Comparison of ENCODE assay signal across 9 mouse cellular contexts in the genomic region with DNA sequence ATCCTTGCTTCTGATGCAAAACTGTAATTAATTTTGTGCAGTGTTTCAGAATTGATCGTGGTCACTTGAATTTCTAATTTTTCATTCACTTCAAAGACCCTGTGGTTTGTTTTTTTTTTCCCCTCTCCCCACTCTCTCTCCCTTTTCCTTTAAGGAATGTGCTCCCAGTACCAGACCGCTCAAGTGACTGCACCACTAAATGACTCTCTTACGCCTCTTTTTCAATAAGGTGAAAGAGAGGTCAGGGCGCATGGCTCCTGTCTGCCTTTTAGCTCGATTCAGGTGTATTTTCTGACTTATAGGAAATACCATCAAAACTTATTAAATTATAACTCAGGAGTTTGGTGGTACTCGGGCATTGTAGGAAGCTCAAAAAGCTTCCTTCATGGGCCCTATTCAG.
DNase-seq lines count a peak whose midpoint lies in the region; ATAC-seq and TF ChIP-seq lines count a peak whose summit lies in the region.
"Had no signal": no experiment of that assay in that cellular context is flagged by ENCODE, and none has a peak within 500 bp of the region (broad histone marks: within the 10 kb centered on the region; RNA-seq: fewer than 3 reads in every experiment).

No protein-coding gene starts in this region.

- peaks cover 5% of the 10 kb centered on the region; the same call in 1 of the 2 replicates for H3K4me1 ChIP-seq in heart, embryonic 10.5 days
- peaks cover 9% of the 10 kb centered on the region; the same call in 1 of the 2 replicates for H3K4me1 ChIP-seq in neural tube, embryonic 11.5 days (ENCODE audit: control insufficient read depth, insufficient read depth, low read length)
- no peaks in the 10 kb centered on the region for H3K4me1 ChIP-seq in intestine, postnatal 0 days (replicated peaks; ENCODE audit: control insufficient read depth, insufficient read depth, low read length)
- peaks cover 14% of the 10 kb centered on the region for H3K4me1 ChIP-seq in neural tube, embryonic 15.5 days

- no peak; the same call in 1 of the 2 replicates for ATAC-seq in neural tube, embryonic 11.5 days (ENCODE audit: insufficient read depth, low FRiP score, low TSS enrichment)
- no peak for ATAC-seq in intestine, postnatal 0 days
- no peak for ATAC-seq in neural tube, embryonic 15.5 days (ENCODE audit: low FRiP score)

- no peak overlapping the region for H3K27ac ChIP-seq in heart, embryonic 10.5 days
- no peak overlapping the region for H3K27ac ChIP-seq in neural tube, embryonic 11.5 days (ENCODE audit: low read depth, low read length)
- H3K27ac ChIP-seq in intestine, postnatal 0 days (ENCODE audit: low read depth, low read length): no peak overlapping the region
- H3K27ac ChIP-seq in neural tube, embryonic 15.5 days (replicated peaks): no peak overlapping the region
- H3K27ac ChIP-seq: liver, embryonic 14.5 days had no signal

- H3K9me3 ChIP-seq in heart, embryonic 10.5 days: no peaks in the 10 kb centered on the region
- H3K9me3 ChIP-seq in neural tube, embryonic 11.5 days (ENCODE audit: control insufficient read depth, low read length): no peaks in the 10 kb centered on the region
- no peaks in the 10 kb centered on the region for H3K9me3 ChIP-seq in intestine, postnatal 0 days (ENCODE audit: control insufficient read depth)
- H3K9me3 ChIP-seq in neural tube, embryonic 15.5 days (replicated peaks): no peaks in the 10 kb centered on the region

- H3K9ac ChIP-seq in neural tube, embryonic 11.5 days (ENCODE audit: low read length): no peak overlapping the region
- H3K9ac ChIP-seq in intestine, postnatal 0 days (ENCODE audit: low read depth, low read length): no peak overlapping the region
- H3K9ac ChIP-seq in neural tube, embryonic 15.5 days (replicated peaks): 0 out of 2 replicates have a peak overlapping the region, but pooled peaks have one; percentile 3
- H3K9ac ChIP-seq: liver, embryonic 14.5 days had no signal

- H3K36me3 ChIP-seq in heart, embryonic 10.5 days: no peaks in the 10 kb centered on the region
- no peaks in the 10 kb centered on the region for H3K36me3 ChIP-seq in neural tube, embryonic 11.5 days (ENCODE audit: control insufficient read depth, insufficient read depth, low read length)
- H3K36me3 ChIP-seq in intestine, postnatal 0 days (ENCODE audit: control insufficient read depth, insufficient read depth): no peaks in the 10 kb centered on the region
- H3K36me3 ChIP-seq in neural tube, embryonic 15.5 days: no peaks in the 10 kb centered on the region

- DNase-seq in heart, embryonic 10.5 days (ENCODE audit: low spot score): no peak
- no peak for DNase-seq in heart, postnatal 25 days (ENCODE audit: low spot score)
- no peak for DNase-seq in neural tube, embryonic 11.5 days (ENCODE audit: low spot score)
- no peak for DNase-seq in neural tube, embryonic 10.5 days (ENCODE audit: extremely low spot score, low spot score)
- no peak for DNase-seq in layer of hippocampus, adult 9-10 months (ENCODE audit: low spot score)
- no peak for DNase-seq in spleen, postnatal 4 days (ENCODE audit: low spot score in 2 of 2)

- peak overlapping the region; percentile 52 for H3K4me3 ChIP-seq in heart, embryonic 10.5 days
- no peak overlapping the region for H3K4me3 ChIP-seq in neural tube, embryonic 11.5 days (ENCODE audit: low read depth, low read length)
- H3K4me3 ChIP-seq in intestine, postnatal 0 days (ENCODE audit: low read depth, low read length): no peak overlapping the region
- H3K4me3 ChIP-seq in neural tube, embryonic 15.5 days (replicated peaks): no peak overlapping the region

- intact Hi-C loops in heart, postnatal 25 days (cut with DNase I): no loop called here

- WGBS in heart, embryonic 10.5 days: 22% methylated on average over 6 of the region's 6 CpGs
- 7% methylated on average over 6 of the region's 6 CpGs for WGBS in neural tube, embryonic 11.5 days
- WGBS in intestine, postnatal 0 days: 18% methylated on average over 6 of the region's 6 CpGs
- WGBS in neural tube, embryonic 15.5 days: 6% methylated on average over 6 of the region's 6 CpGs

- TF ChIP-seq CTCF in intestine, postnatal 0 days (IDR thresholded peaks at IDR 0.05; ENCODE audit: low read depth): no peak

- no peaks in the 10 kb centered on the region for H3K27me3 ChIP-seq in heart, embryonic 10.5 days (ENCODE audit: insufficient read depth, poor library complexity, severe bottlenecking)
- no peaks in the 10 kb centered on the region for H3K27me3 ChIP-seq in neural tube, embryonic 11.5 days (ENCODE audit: control insufficient read depth, insufficient read depth, low read length)
- H3K27me3 ChIP-seq in intestine, postnatal 0 days (replicated peaks; ENCODE audit: control insufficient read depth, insufficient read depth, low read length): no peaks in the 10 kb centered on the region
- H3K27me3 ChIP-seq in neural tube, embryonic 15.5 days (replicated peaks): no peaks in the 10 kb centered on the region

- peak overlapping the region; percentile 35 for H3K4me2 ChIP-seq in neural tube, embryonic 11.5 days (ENCODE audit: low read depth)
- H3K4me2 ChIP-seq in intestine, postnatal 0 days (replicated peaks; ENCODE audit: low read depth): 0 out of 2 replicates have a peak overlapping the region, but pooled peaks have one; percentile 37
- peak overlapping the region; percentile 49 for H3K4me2 ChIP-seq in neural tube, embryonic 15.5 days
